ENCODE assay signal across 10 mouse cellular contexts in genomic region chr5:137028561-137029272, GRCm38 (mm10). TPM values are rescaled to one million over a fixed set of nuclear protein-coding genes. Genes with fewer than 3 reads are reported as not detected.
A peak's percentile ranks its signal among the peaks of the same experiment; 100 is the strongest.
DNase-seq lines count a peak whose midpoint lies in the region; ATAC-seq and TF ChIP-seq lines count a peak whose summit lies in the region.
"Had no signal": no experiment of that assay in that cellular context is flagged by ENCODE, and none has a peak within 500 bp of the region (broad histone marks: within the 10 kb centered on the region; RNA-seq: fewer than 3 reads in every experiment).

No protein-coding gene starts in this region.

- no peaks in the 10 kb centered on the region for H3K36me3 ChIP-seq in heart, embryonic 10.5 days
- no peaks in the 10 kb centered on the region for H3K36me3 ChIP-seq in stomach, embryonic 15.5 days
- H3K36me3 ChIP-seq in stomach, postnatal 0 days (ENCODE audit: control insufficient read depth, insufficient read depth, low read length), result no peaks in the 10 kb centered on the region
- no peaks in the 10 kb centered on the region for H3K36me3 ChIP-seq in limb, embryonic 10.5 days

- no peaks in the 10 kb centered on the region for H3K9me3 ChIP-seq in heart, embryonic 10.5 days
- H3K9me3 ChIP-seq in stomach, embryonic 15.5 days, result no peaks in the 10 kb centered on the region
- H3K9me3 ChIP-seq in stomach, postnatal 0 days (ENCODE audit: control insufficient read depth, low read length), result no peaks in the 10 kb centered on the region
- H3K9me3 ChIP-seq in limb, embryonic 10.5 days (replicated peaks), result no peaks in the 10 kb centered on the region

- peaks cover 92% of the 10 kb centered on the region for H3K27me3 ChIP-seq in heart, embryonic 10.5 days (ENCODE audit: insufficient read depth, poor library complexity, severe bottlenecking)
- H3K27me3 ChIP-seq in stomach, embryonic 15.5 days (replicated peaks), result peaks cover 84% of the 10 kb centered on the region
- peaks cover 29% of the 10 kb centered on the region for H3K27me3 ChIP-seq in stomach, postnatal 0 days (ENCODE audit: control insufficient read depth, insufficient read depth, low read length)
- peaks cover 100% of the 10 kb centered on the region for H3K27me3 ChIP-seq in limb, embryonic 10.5 days (ENCODE audit: low read depth, poor library complexity, severe bottlenecking)

- H3K4me3 ChIP-seq in heart, embryonic 10.5 days, result peak overlapping the region; percentile 54
- H3K4me3 ChIP-seq in stomach, embryonic 15.5 days (replicated peaks), result no peak overlapping the region
- no peak overlapping the region for H3K4me3 ChIP-seq in stomach, postnatal 0 days (ENCODE audit: low read depth, low read length)
- peak overlapping the region; percentile 51; the same call in 1 of the 2 replicates for H3K4me3 ChIP-seq in limb, embryonic 10.5 days

- 5% methylated on average over 28 of the region's 29 CpGs for WGBS in heart, embryonic 10.5 days
- 4% methylated on average over 29 of the region's 29 CpGs for WGBS in stomach, embryonic 15.5 days
- 4% methylated on average over 24 of the region's 29 CpGs for WGBS in stomach, postnatal 0 days
- WGBS in limb, embryonic 10.5 days, result 5% methylated on average over 28 of the region's 29 CpGs

- no peak overlapping the region for H3K9ac ChIP-seq in stomach, embryonic 15.5 days
- H3K9ac ChIP-seq in stomach, postnatal 0 days (ENCODE audit: low read length), result no peak overlapping the region

- no peak for TF ChIP-seq EP300 in stomach, postnatal 0 days (optimal IDR thresholded peaks at IDR 0.05)

- H3K4me1 ChIP-seq in heart, embryonic 10.5 days, result peaks cover 41% of the 10 kb centered on the region
- peaks cover 40% of the 10 kb centered on the region for H3K4me1 ChIP-seq in stomach, embryonic 15.5 days
- peaks cover 11% of the 10 kb centered on the region for H3K4me1 ChIP-seq in stomach, postnatal 0 days (replicated peaks; ENCODE audit: control insufficient read depth, insufficient read depth)
- H3K4me1 ChIP-seq in limb, embryonic 10.5 days, result peaks cover 46% of the 10 kb centered on the region

- H3K4me2 ChIP-seq in stomach, embryonic 15.5 days, result peak overlapping the region; percentile 10; the same call in 1 of the 2 replicates
- no peak overlapping the region for H3K4me2 ChIP-seq in stomach, postnatal 0 days (replicated peaks; ENCODE audit: low read depth)

- TF ChIP-seq CTCF in stomach, postnatal 0 days (IDR thresholded peaks at IDR 0.05; ENCODE audit: low read depth), result no peak

- ATAC-seq in stomach, embryonic 15.5 days (ENCODE audit: insufficient read depth, low FRiP score, low read depth), result no peak
- no peak for ATAC-seq in stomach, postnatal 0 days (ENCODE audit: low FRiP score, low TSS enrichment)
- ATAC-seq in frontal cortex, adult (ENCODE audit: low TSS enrichment), result no peak

- no peak for DNase-seq in heart, embryonic 10.5 days (ENCODE audit: low spot score)
- no peak for DNase-seq in heart, adult 8-10 months (ENCODE audit: low spot score)
- DNase-seq in stomach, postnatal 0 days (ENCODE audit: low spot score), result no peak
- DNase-seq in limb, embryonic 10.5 days (ENCODE audit: low spot score), result no peak
- no peak for DNase-seq in ovary, postnatal 14 days (ENCODE audit: low spot score)
- DNase-seq in B cell, adult 2 months, result no peak
- DNase-seq: kidney, adult 18-20 months had no signal

- H3K27ac ChIP-seq in heart, embryonic 10.5 days, result no peak overlapping the region
- H3K27ac ChIP-seq in stomach, embryonic 15.5 days, result no peak overlapping the region
- no peak overlapping the region for H3K27ac ChIP-seq in stomach, postnatal 0 days (replicated peaks)
- no peak overlapping the region for H3K27ac ChIP-seq in limb, embryonic 10.5 days

RNA-seq across cellular contexts. Expression of gene Vgf, which starts 2.5 kb away (rescaled TPM):
- not detected in 2 replicates for polyA plus RNA-seq in heart, embryonic 10.5 days (2016; fragmentation: Nextera tagmentation; extraction: Ambion mirVana)
- total RNA-seq in heart, adult 8-10 months (2022), result not detected
- 0.83 and 1.1 TPM in 2 replicates for polyA plus RNA-seq in stomach, embryonic 15.5 days (2015; fragmentation: Nextera tagmentation; extraction: Ambion mirVana)
- 1.8 TPM in 2 replicates for polyA plus RNA-seq in stomach, postnatal 0 days (2015; fragmentation: Nextera tagmentation; extraction: Ambion mirVana)
- 0.16 TPM in 1 of 2 replicates, not detected in the other for polyA plus RNA-seq in limb, embryonic 10.5 days (2016; fragmentation: Nextera tagmentation; extraction: Ambion mirVana)
- total RNA-seq: liver, adult 2 months had no signal
- polyA plus RNA-seq: liver, adult 2 months had no signal

RNA-seq across cellular contexts. Expression of gene Ap1s1, which starts 17.2 kb away (rescaled TPM):
- polyA plus RNA-seq in heart, embryonic 10.5 days (2016; fragmentation: Nextera tagmentation; extraction: Ambion mirVana), result 177 and 178 TPM in 2 replicates
- 10 to 100 TPM; 30.2 to 40.5 (median 38.2) TPM for total RNA-seq in heart, adult 8-10 months (2022)
- polyA plus RNA-seq in stomach, embryonic 15.5 days (2015; fragmentation: Nextera tagmentation; extraction: Ambion mirVana), result 189 and 211 TPM in 2 replicates
- polyA plus RNA-seq in stomach, postnatal 0 days (2015; fragmentation: Nextera tagmentation; extraction: Ambion mirVana), result 140 and 146 TPM in 2 replicates
- 155 and 170 TPM in 2 replicates for polyA plus RNA-seq in limb, embryonic 10.5 days (2016; fragmentation: Nextera tagmentation; extraction: Ambion mirVana)

RNA-seq across cellular contexts. Expression of gene Znhit1, which starts 40.9 kb away (rescaled TPM):
- 92.7 and 103 TPM in 2 replicates for polyA plus RNA-seq in heart, embryonic 10.5 days (2016; fragmentation: Nextera tagmentation; extraction: Ambion mirVana)
- 10 to 100 TPM; 65.8 to 76.4 (median 71.6) TPM for total RNA-seq in heart, adult 8-10 months (2022)
- 90.6 and 94.3 TPM in 2 replicates for polyA plus RNA-seq in stomach, embryonic 15.5 days (2015; fragmentation: Nextera tagmentation; extraction: Ambion mirVana)
- 81.0 and 89.1 TPM in 2 replicates for polyA plus RNA-seq in stomach, postnatal 0 days (2015; fragmentation: Nextera tagmentation; extraction: Ambion mirVana)
- 116 and 119 TPM in 2 replicates for polyA plus RNA-seq in limb, embryonic 10.5 days (2016; fragmentation: Nextera tagmentation; extraction: Ambion mirVana)

RNA-seq across cellular contexts. Expression of gene Plod3, which starts 41.9 kb away (rescaled TPM):
- 44.4 and 50.7 TPM in 2 replicates for polyA plus RNA-seq in heart, embryonic 10.5 days (2016; fragmentation: Nextera tagmentation; extraction: Ambion mirVana)
- 10 to 100 TPM; 28.8 to 35.8 (median 34.9) TPM for total RNA-seq in heart, adult 8-10 months (2022)
- polyA plus RNA-seq in stomach, embryonic 15.5 days (2015; fragmentation: Nextera tagmentation; extraction: Ambion mirVana), result 44.8 and 46.8 TPM in 2 replicates
- polyA plus RNA-seq in stomach, postnatal 0 days (2015; fragmentation: Nextera tagmentation; extraction: Ambion mirVana), result 16.4 and 17.2 TPM in 2 replicates
- 39.4 and 40.8 TPM in 2 replicates for polyA plus RNA-seq in limb, embryonic 10.5 days (2016; fragmentation: Nextera tagmentation; extraction: Ambion mirVana)

RNA-seq across cellular contexts. Expression of gene Serpine1, which starts 43.4 kb away (rescaled TPM):
- 0.07 and 0.51 TPM in 2 replicates for polyA plus RNA-seq in heart, embryonic 10.5 days (2016; fragmentation: Nextera tagmentation; extraction: Ambion mirVana)
- 10 to 100 TPM; 33.2 to 59.2 (median 47.4) TPM for total RNA-seq in heart, adult 8-10 months (2022)
- polyA plus RNA-seq in stomach, embryonic 15.5 days (2015; fragmentation: Nextera tagmentation; extraction: Ambion mirVana), result 0.12 and 0.35 TPM in 2 replicates
- 0.25 and 0.27 TPM in 2 replicates for polyA plus RNA-seq in stomach, postnatal 0 days (2015; fragmentation: Nextera tagmentation; extraction: Ambion mirVana)
- 0.36 and 0.39 TPM in 2 replicates for polyA plus RNA-seq in limb, embryonic 10.5 days (2016; fragmentation: Nextera tagmentation; extraction: Ambion mirVana)

Comparison
In these comparisons a context has a peak if more than half of its experiments do, and no peak if none do; other contexts are left out.
1. H3K4me3 ChIP-seq: peak in heart, embryonic 10.5 days (single experiment) and limb, embryonic 10.5 days (single experiment); none in stomach, embryonic 15.5 days (single experiment) and stomach, postnatal 0 days (single experiment).